Mouse (Mus musculus) heart, adult 2 months (tissue): ENCODE measurements around the gene Pou6f1.

ENCODE experiments used
- CTCF ChIP-seq: fragments of 200-600 bp; IDR thresholded peaks from 2 replicates; pipeline ENCODE4 v1.8.1; 2022; ENCODE audit warnings: antibody characterized with exemption, mild to moderate bottlenecking, moderate library complexity
- POLR2A ChIP-seq: fragments of 200-500 bp; IDR thresholded peaks from 2 replicates; pipeline ENCODE4 v1.6.1; 2011; ENCODE audit warnings: mild to moderate bottlenecking, low read depth, low read length, control low read depth; ENCODE audit not compliant: insufficient read depth

- no peak for TF ChIP-seq POLR2A
- TF ChIP-seq CTCF, result no peak
Observed at GRCm38 (mm10) chr15:100576392-100576791, 23.4 kb downstream of the Pou6f1 start.
